Comparison of ENCODE assay signal across 8 mouse cellular contexts in the genomic region with DNA sequence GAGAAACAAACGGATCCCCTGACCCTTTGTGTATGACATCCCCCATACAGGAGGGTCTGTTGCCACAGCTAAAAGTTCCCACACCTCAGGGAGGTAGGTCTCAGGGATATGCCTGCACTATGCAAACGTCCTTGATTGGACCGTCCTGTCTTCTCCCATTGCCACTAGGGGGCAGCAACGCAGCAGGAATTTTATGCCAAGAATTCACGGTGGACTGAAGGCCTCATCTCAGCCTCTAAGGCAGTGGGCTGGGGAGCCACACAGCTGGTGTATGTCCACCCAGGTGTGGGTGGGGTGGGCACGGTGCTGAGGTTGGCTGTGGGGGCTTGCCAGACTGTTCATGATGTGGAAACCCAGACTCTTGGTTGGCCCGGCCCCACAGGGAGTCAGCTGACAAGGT. TPM values are rescaled to one million over a fixed set of nuclear protein-coding genes. Genes with fewer than 3 reads are reported as not detected.
DNase-seq lines count a peak whose midpoint lies in the region; ATAC-seq and TF ChIP-seq lines count a peak whose summit lies in the region.

No protein-coding gene starts in this region.

- no peak overlapping the region for H3K4me2 ChIP-seq in forebrain, embryonic 15.5 days (replicated peaks)
- H3K4me2 ChIP-seq in liver, embryonic 15.5 days = no peak overlapping the region
- H3K4me2 ChIP-seq in neural tube, embryonic 13.5 days = no peak overlapping the region
- no peak overlapping the region for H3K4me2 ChIP-seq in stomach, postnatal 0 days (replicated peaks; ENCODE audit: low read depth)

- peaks cover 27% of the 10 kb centered on the region for H3K27me3 ChIP-seq in E14TG2a.4 (ENCODE audit: insufficient read depth, low read length)
- no peaks in the 10 kb centered on the region for H3K27me3 ChIP-seq in forebrain, embryonic 15.5 days
- no peaks in the 10 kb centered on the region for H3K27me3 ChIP-seq in liver, embryonic 15.5 days
- no peaks in the 10 kb centered on the region for H3K27me3 ChIP-seq in neural tube, embryonic 13.5 days
- no peaks in the 10 kb centered on the region for H3K27me3 ChIP-seq in stomach, postnatal 0 days (ENCODE audit: control insufficient read depth, insufficient read depth, low read length)

- intact Hi-C loops in heart, postnatal 14 days (cut with DNase I) = loop anchor here (1.0 kb wide), 1 partner anchor 83 kb away; no protein-coding TSS in a partner anchor

- H3K4me1 ChIP-seq in E14TG2a.4 (replicated peaks; ENCODE audit: low read depth, low read length) = peaks cover 72% of the 10 kb centered on the region
- H3K4me1 ChIP-seq in forebrain, embryonic 15.5 days = peaks cover 34% of the 10 kb centered on the region
- H3K4me1 ChIP-seq in liver, embryonic 15.5 days (replicated peaks) = peaks cover 35% of the 10 kb centered on the region
- peaks cover 31% of the 10 kb centered on the region for H3K4me1 ChIP-seq in neural tube, embryonic 13.5 days (replicated peaks)
- 0 out of 2 replicates have a peak, but pooled peaks cover 2% of the 10 kb centered on the region for H3K4me1 ChIP-seq in stomach, postnatal 0 days (replicated peaks; ENCODE audit: control insufficient read depth, insufficient read depth)

- no peak overlapping the region for H3K4me3 ChIP-seq in E14TG2a.4 (replicated peaks; ENCODE audit: low read length)
- no peak overlapping the region for H3K4me3 ChIP-seq in forebrain, embryonic 15.5 days
- no peak overlapping the region for H3K4me3 ChIP-seq in liver, embryonic 15.5 days (replicated peaks)
- no peak overlapping the region for H3K4me3 ChIP-seq in neural tube, embryonic 13.5 days
- no peak overlapping the region for H3K4me3 ChIP-seq in stomach, postnatal 0 days (ENCODE audit: low read depth, low read length)

- H3K9me3 ChIP-seq in E14TG2a.4 (ENCODE audit: low read length) = no peaks in the 10 kb centered on the region
- no peaks in the 10 kb centered on the region for H3K9me3 ChIP-seq in forebrain, embryonic 15.5 days
- H3K9me3 ChIP-seq in liver, embryonic 15.5 days (replicated peaks) = no peaks in the 10 kb centered on the region
- H3K9me3 ChIP-seq in neural tube, embryonic 13.5 days = no peaks in the 10 kb centered on the region
- H3K9me3 ChIP-seq in stomach, postnatal 0 days (ENCODE audit: control insufficient read depth, low read length) = no peaks in the 10 kb centered on the region

- ATAC-seq in forebrain, embryonic 15.5 days (replicated peaks) = peak; percentile 53
- peak; percentile 23 for ATAC-seq in liver, embryonic 15.5 days (ENCODE audit: insufficient read depth)
- peak; percentile 52 for ATAC-seq in neural tube, embryonic 13.5 days (ENCODE audit: low read depth)
- ATAC-seq in stomach, postnatal 0 days (ENCODE audit: low FRiP score, low TSS enrichment) = peak; percentile 14; the same call in 1 of the 2 replicates

- 0 out of 2 replicates have a peak overlapping the region, but pooled peaks have one; percentile 24 for H3K27ac ChIP-seq in forebrain, embryonic 15.5 days (replicated peaks)
- no peak overlapping the region for H3K27ac ChIP-seq in liver, embryonic 15.5 days (replicated peaks)
- peak overlapping the region; percentile 33; the same call in 1 of the 2 replicates for H3K27ac ChIP-seq in neural tube, embryonic 13.5 days (replicated peaks)
- no peak overlapping the region for H3K27ac ChIP-seq in stomach, postnatal 0 days (replicated peaks)

- WGBS in forebrain, embryonic 15.5 days = 13% methylated on average over 7 of the region's 7 CpGs
- WGBS in liver, embryonic 15.5 days (ENCODE audit: insufficient replicate concordance) = 9% methylated on average over 7 of the region's 7 CpGs
- 14% methylated on average over 7 of the region's 7 CpGs for WGBS in neural tube, embryonic 13.5 days
- 11% methylated on average over 7 of the region's 7 CpGs for whole genome bisulfite sequencing in stomach, postnatal 0 days

- peak; percentile 88 for TF ChIP-seq CTCF in E14TG2a.4 (conservative IDR thresholded peaks at IDR 0.05; ENCODE audit: low read length)
- peak; percentile 98 for TF ChIP-seq CTCF in stomach, postnatal 0 days (IDR thresholded peaks at IDR 0.05; ENCODE audit: low read depth)

- DNase-seq in c-Kit-positive CD71-positive TER-119-negative erythroid progenitor cells, embryonic 14.5 days (ENCODE audit: low read depth) = peak; percentile 89
- DNase-seq in heart, postnatal 14 days = peak; percentile 90 to 95
- DNase-seq in kidney, postnatal 4 days = peak; percentile 94 to 96
- peak; percentile 88 for DNase-seq in stomach, postnatal 0 days (ENCODE audit: low spot score)

- peaks cover 33% of the 10 kb centered on the region for H3K36me3 ChIP-seq in E14TG2a.4 (ENCODE audit: insufficient read depth, low read length)
- peaks cover 31% of the 10 kb centered on the region for H3K36me3 ChIP-seq in forebrain, embryonic 15.5 days
- H3K36me3 ChIP-seq in liver, embryonic 15.5 days (replicated peaks) = peaks cover 76% of the 10 kb centered on the region
- peaks cover 36% of the 10 kb centered on the region for H3K36me3 ChIP-seq in neural tube, embryonic 13.5 days
- H3K36me3 ChIP-seq in stomach, postnatal 0 days (ENCODE audit: control insufficient read depth, insufficient read depth, low read length) = peaks cover 8% of the 10 kb centered on the region; the same call in 1 of the 2 replicates

- TF ChIP-seq EP300 in stomach, postnatal 0 days (optimal IDR thresholded peaks at IDR 0.05) = no peak

- H3K9ac ChIP-seq in forebrain, embryonic 15.5 days (replicated peaks) = no peak overlapping the region
- no peak overlapping the region for H3K9ac ChIP-seq in liver, embryonic 15.5 days
- peak overlapping the region; percentile 46; the same call in 1 of the 2 replicates for H3K9ac ChIP-seq in neural tube, embryonic 13.5 days
- H3K9ac ChIP-seq in stomach, postnatal 0 days (ENCODE audit: low read length) = no peak overlapping the region

RNA-seq across cellular contexts. Expression of a gene that starts 27.4 kb away (rescaled TPM):
- 26.9 and 27.5 TPM in 2 replicates for polyA plus RNA-seq in forebrain, embryonic 15.5 days (2015; fragmentation: Nextera tagmentation; extraction: Ambion mirVana)
- total RNA-seq in heart, postnatal 14 days (2021) = 10 to 100 TPM; 23.2 to 25.0 TPM
- polyA plus RNA-seq in liver, embryonic 15.5 days (2015; fragmentation: Nextera tagmentation; extraction: Ambion mirVana) = 11.4 and 12.9 TPM in 2 replicates
- 17.1 and 22.3 TPM in 2 replicates for polyA plus RNA-seq in neural tube, embryonic 13.5 days (2015; fragmentation: Nextera tagmentation; extraction: Ambion mirVana)
- polyA plus RNA-seq in stomach, postnatal 0 days (2015; fragmentation: Nextera tagmentation; extraction: Ambion mirVana) = 31.2 and 32.2 TPM in 2 replicates

RNA-seq across cellular contexts. Expression of a gene that starts 31.2 kb away (rescaled TPM):
- 106 and 109 TPM in 2 replicates for polyA plus RNA-seq in forebrain, embryonic 15.5 days (2015; fragmentation: Nextera tagmentation; extraction: Ambion mirVana)
- total RNA-seq in heart, postnatal 14 days (2021) = 10 to 100 TPM; 22.2 to 22.7 TPM
- polyA plus RNA-seq in liver, embryonic 15.5 days (2015; fragmentation: Nextera tagmentation; extraction: Ambion mirVana) = 16.5 and 17.3 TPM in 2 replicates
- polyA plus RNA-seq in neural tube, embryonic 13.5 days (2015; fragmentation: Nextera tagmentation; extraction: Ambion mirVana) = 77.5 and 78.5 TPM in 2 replicates
- 31.0 and 35.8 TPM in 2 replicates for polyA plus RNA-seq in stomach, postnatal 0 days (2015; fragmentation: Nextera tagmentation; extraction: Ambion mirVana)

Comparison
In these comparisons a context has a peak if more than half of its experiments do, and no peak if none do; other contexts are left out.
1. H3K27ac ChIP-seq: peak in forebrain, embryonic 15.5 days (single experiment) and neural tube, embryonic 13.5 days (single experiment); none in liver, embryonic 15.5 days (single experiment) and stomach, postnatal 0 days (single experiment).
2. Peak in every context shown above with its lines, with median percentiles within 50 percentile points of each other: DNase-seq and ATAC-seq.